Mouse (Mus musculus): ENCODE measurements around the gene Popdc3. TPM values are rescaled to one million over a fixed set of nuclear protein-coding genes. Genes with fewer than 3 reads are reported as not detected.

The Popdc3 gene
- total RNA-seq, 2 experiments from 2014 or later, result not detected

Other genes starting within 250 kb of the Popdc3 start
- gene Prep, start 110.9 kb upstream of the Popdc3 start, total RNA-seq (2014; fragmentation: Nextera tagmentation), result 9.0 and 15.4 TPM in 2 replicates
- 11.8 and 13.6 TPM in 2 replicates for gene Prep, start 110.9 kb upstream of the Popdc3 start, total RNA-seq (2017)
- not detected in 2 replicates for gene Bves, start 157.7 kb downstream of the Popdc3 start, total RNA-seq (2014; fragmentation: Nextera tagmentation)
- not detected in 2 replicates for gene Bves, start 157.7 kb downstream of the Popdc3 start, total RNA-seq (2017)